ENCODE assay signal across 23 mouse cellular contexts in genomic region chr5:4246095-4246494, GRCm38 (mm10). TPM values are rescaled to one million over a fixed set of nuclear protein-coding genes. Genes with fewer than 3 reads are reported as not detected.
DNase-seq lines count a peak whose midpoint lies in the region; ATAC-seq and TF ChIP-seq lines count a peak whose summit lies in the region.
"Had no signal": no experiment of that assay in that cellular context is flagged by ENCODE, and none has a peak within 500 bp of the region (broad histone marks: within the 10 kb centered on the region; RNA-seq: fewer than 3 reads in every experiment).

No protein-coding gene starts in this region.

- no peak for TF ChIP-seq CTCF in lung, adult 2 months (IDR thresholded peaks at IDR 0.05; ENCODE audit: insufficient read depth, low read length)

- peak; percentile 88 for DNase-seq in 416B (ENCODE audit: low read depth)
- DNase-seq in Muller cell, postnatal 12 days (ENCODE audit: inconsistent ontology term), result peak; percentile 78
- DNase-seq in lung, adult 2 months, result no peak
- DNase-seq in right cerebral cortex, adult 2 months (ENCODE audit: low spot score in 2 of 2), result no peak
- DNase-seq in retina, embryonic 14.5 days (ENCODE audit: low spot score), result no peak
- DNase-seq: adrenal gland, adult 8-10 months; cerebellum, postnatal 10 days; gastrocnemius, postnatal 14 days; heart, postnatal 4 days; layer of hippocampus, postnatal 36 days; liver; lung, postnatal 14 days; thymus, postnatal 25 days had no signal

- peaks cover 3% of the 10 kb centered on the region for H3K4me1 ChIP-seq in embryonic facial prominence, embryonic 12.5 days
- H3K4me1 ChIP-seq in lung, adult 2 months (ENCODE audit: control insufficient read depth, insufficient read depth, low read length), result no peaks in the 10 kb centered on the region
- H3K4me1 ChIP-seq: heart, embryonic 15.5 days; kidney, embryonic 15.5 days had no signal

- 14% methylated on average over 2 of the region's 2 CpGs for WGBS in embryonic facial prominence, embryonic 12.5 days
- 65% methylated on average over 2 of the region's 2 CpGs for WGBS in lung, adult 2 months

- no peaks in the 10 kb centered on the region for H3K27me3 ChIP-seq in embryonic facial prominence, embryonic 12.5 days
- H3K27me3 ChIP-seq: CH12.LX; heart, embryonic 15.5 days had no signal

- TF ChIP-seq POLR2A in lung, adult 2 months (IDR thresholded peaks at IDR 0.05; ENCODE audit: borderline replicate concordance, extremely low read depth, low read depth, low read length), result no peak

- H3K9ac ChIP-seq in embryonic facial prominence, embryonic 12.5 days, result no peak overlapping the region
- H3K9ac ChIP-seq: heart, embryonic 15.5 days; kidney, embryonic 15.5 days had no signal

- 0 out of 2 replicates have a peak overlapping the region, but pooled peaks have one; percentile 37 for H3K27ac ChIP-seq in embryonic facial prominence, embryonic 12.5 days
- H3K27ac ChIP-seq: heart, embryonic 15.5 days; hindbrain, postnatal 0 days; kidney, embryonic 15.5 days; layer of hippocampus, adult 2 months had no signal

- no peak for ATAC-seq in embryonic facial prominence, embryonic 12.5 days (ENCODE audit: insufficient number of reproducible peaks, insufficient read depth, low FRiP score, low TSS enrichment)
- peak; percentile 45 to 59; a peak in 3 of 4 replicates for ATAC-seq in hematopoietic stem cell, adult 5-6 weeks (replicated peaks in 1 of 2; ENCODE audit: insufficient read depth in 1 of 2, low FRiP score in 2 of 2, low TSS enrichment in 1 of 2, low read depth in 1 of 2, poor library complexity in 2 of 2, severe bottlenecking in 2 of 2)
- no peak for ATAC-seq in monocyte, adult 5-6 weeks (replicated peaks; ENCODE audit: insufficient number of reproducible peaks, low FRiP score, low TSS enrichment, poor library complexity, severe bottlenecking)
- ATAC-seq: hindbrain, postnatal 0 days; intestine, postnatal 0 days; midbrain, embryonic 16.5 days had no signal

- no peaks in the 10 kb centered on the region for H3K9me3 ChIP-seq in embryonic facial prominence, embryonic 12.5 days
- H3K9me3 ChIP-seq: heart, embryonic 15.5 days; kidney, embryonic 15.5 days had no signal

- H3K36me3 ChIP-seq in embryonic facial prominence, embryonic 12.5 days, result no peaks in the 10 kb centered on the region
- H3K36me3 ChIP-seq: heart, embryonic 15.5 days; kidney, embryonic 15.5 days had no signal

- no peak overlapping the region for H3K4me2 ChIP-seq in embryonic facial prominence, embryonic 12.5 days (replicated peaks)
- H3K4me2 ChIP-seq: heart, embryonic 15.5 days; kidney, embryonic 15.5 days had no signal

- H3K4me3 ChIP-seq in embryonic facial prominence, embryonic 12.5 days, result no peak overlapping the region
- H3K4me3 ChIP-seq in lung, adult 2 months (replicated peaks; ENCODE audit: extremely low read depth, low read depth, low read length), result no peak overlapping the region
- H3K4me3 ChIP-seq: heart, embryonic 15.5 days; kidney, embryonic 15.5 days; layer of hippocampus, adult 2 months had no signal

RNA-seq across cellular contexts. Expression of gene Mterf1b, which starts 53.9 kb away (rescaled TPM):
- 3.4 and 3.9 TPM in 2 replicates for polyA plus RNA-seq in embryonic facial prominence, embryonic 12.5 days (2016; fragmentation: Nextera tagmentation; extraction: Ambion mirVana)
- total RNA-seq in hematopoietic stem cell, adult 5-6 weeks (2017), result 9.3 and 11.9 TPM in 2 replicates
- polyA plus RNA-seq in lung, adult 2 months (2012; rRNA removed), result 0.15 and 0.47 TPM in 2 replicates
- 6.2 to 15.3 TPM (median 7.7 TPM) in 3 replicates for total RNA-seq in monocyte, adult 5-6 weeks (2017)

Comparison
In these comparisons a context has a peak if more than half of its experiments do, and no peak if none do; other contexts are left out.
1. DNase-seq: peak in 416B (single experiment) and Muller cell, postnatal 12 days (single experiment); none in lung, adult 2 months (single experiment), right cerebral cortex, adult 2 months (0 of 2) and retina, embryonic 14.5 days (single experiment).
2. ATAC-seq: peak in hematopoietic stem cell, adult 5-6 weeks (2 of 2); none in embryonic facial prominence, embryonic 12.5 days (single experiment) and monocyte, adult 5-6 weeks (single experiment).